Mouse (Mus musculus): ENCODE results near the gene Agt. TPM values are rescaled to one million over a fixed set of nuclear protein-coding genes. Genes with fewer than 3 reads are reported as not detected.

Gene Agt
- polyA plus RNA-seq (2012; ENCODE audit: low replicate concordance): not detected in 2 replicates

GRCm38 (mm10) chr8:124569593-124569992 lies at the start of gene Agt:
Agt (minus strand) TSS chr8:124569706.

GRCm38 (mm10) chr8:124575811-124576210 lies 6.3 kb upstream of the Agt start, which contains the start of gene Capn9:
Capn9 (plus strand) TSS chr8:124576111.

DNA sequence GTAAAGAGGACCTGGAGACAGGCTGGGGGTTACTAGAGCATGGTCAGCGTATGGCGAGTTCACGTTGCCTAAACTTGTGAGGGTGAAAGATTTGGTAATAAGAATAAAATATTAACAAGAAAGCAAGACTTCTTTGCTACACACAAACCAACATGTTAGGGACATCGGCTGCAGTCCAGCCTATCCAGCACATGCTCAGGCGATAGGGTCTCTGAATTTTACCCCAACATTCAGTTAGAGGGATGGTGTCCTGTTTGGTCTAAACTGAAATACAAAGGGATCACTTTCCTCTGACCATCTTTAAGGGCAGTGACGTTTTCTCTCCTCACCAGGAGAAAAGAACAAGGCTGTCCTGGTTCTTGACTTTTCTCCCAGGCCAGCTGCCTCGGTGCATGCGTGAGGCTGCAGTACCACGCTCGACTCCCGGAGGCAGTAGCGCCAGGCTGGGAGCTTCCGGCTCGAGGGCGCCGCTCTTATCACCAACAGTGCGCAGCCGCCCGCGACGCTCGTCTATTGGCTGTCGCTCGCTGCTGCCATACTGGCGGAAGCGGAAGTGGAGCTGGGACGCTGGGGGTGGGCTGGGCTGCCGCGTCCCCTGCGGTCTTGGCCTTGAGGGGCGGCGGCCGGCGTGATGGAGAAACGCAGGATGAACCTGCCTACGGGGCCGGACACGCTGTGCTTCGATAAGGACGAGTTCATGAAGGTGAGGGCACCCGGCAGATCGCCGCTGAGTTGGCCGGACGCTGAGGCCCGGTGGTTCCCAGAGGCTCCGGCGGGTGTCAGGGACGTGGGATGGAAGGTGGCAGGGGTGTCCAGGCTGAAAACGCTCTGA lies 49.0 kb downstream of the Agt start, which contains the start of gene Cog2:
Cog2 (plus strand) TSS at position 519 of the 832 bp plus-strand sequence.

Other genes with a start within 250 kb of the Agt start
- 0.07 TPM in 1 of 2 replicates, not detected in the other for gene Pgbd5, start 130.0 kb downstream of the Agt start, polyA plus RNA-seq (2012; ENCODE audit: low replicate concordance)
- 20.2 and 21.6 TPM in 2 replicates for gene Cog2, start 48.9 kb downstream of the Agt start, polyA plus RNA-seq (2012; ENCODE audit: low replicate concordance)
- 0.33 and 0.72 TPM in 2 replicates for gene Capn9, start 6.4 kb upstream of the Agt start, polyA plus RNA-seq (2012; ENCODE audit: low replicate concordance)
- 8.7 and 13.9 TPM in 2 replicates for gene 2310022B05Rik, start 93.7 kb upstream of the Agt start, polyA plus RNA-seq (2012; ENCODE audit: low replicate concordance)
- 18.3 and 25.7 TPM in 2 replicates for gene Ttc13, start 152.3 kb upstream of the Agt start, polyA plus RNA-seq (2012; ENCODE audit: low replicate concordance)
- gene Arv1, start 152.4 kb upstream of the Agt start, polyA plus RNA-seq (2012; ENCODE audit: low replicate concordance): 21.1 and 29.4 TPM in 2 replicates
- 1.8 and 6.9 TPM in 2 replicates for gene Fam89a, start 182.1 kb upstream of the Agt start, polyA plus RNA-seq (2012; ENCODE audit: low replicate concordance)
- not detected in 2 replicates for gene Trim67, start 223.4 kb upstream of the Agt start, polyA plus RNA-seq (2012; ENCODE audit: low replicate concordance)